Mouse (Mus musculus) heart, postnatal 0 days (tissue): Measurements from ENCODE around the gene Ell3. TPM values are rescaled to one million over a fixed set of nuclear protein-coding genes. Genes with fewer than 3 reads are reported as not detected.
A peak's percentile ranks its signal among the peaks of the same experiment; 100 is the strongest.

Source experiments
- ATAC-seq: fragments of 200-750 bp; cut with Nextera tagmentation; 2 replicates; pipeline ENCODE4 v1.8.0; 2017; ENCODE audit warnings: low read depth, moderate number of reproducible peaks, moderate library complexity; ENCODE audit not compliant: insufficient read depth
- DNase-seq: peaks from one replicate; pipeline ENCODE4 v3.0.0-alpha.2; 2016; ENCODE audit warnings: low spot score
- H3K27ac ChIP-seq: fragments of 300-500 bp; sonication (generic); 2 replicates; pipeline ENCODE4 v1.5.1; 2014; ENCODE audit warnings: low read depth, mild to moderate bottlenecking
- H3K27me3 ChIP-seq: fragments of 300-500 bp; sonication (generic); 2 replicates; pipeline ENCODE4 v1.6.1; 2014; ENCODE audit warnings: low read length, mixed read lengths; ENCODE audit not compliant: control insufficient read depth, insufficient read depth
- H3K36me3 ChIP-seq: fragments of 300-500 bp; sonication (generic); replicated peaks from 2 replicates; pipeline ENCODE4 v1.6.1; 2014; ENCODE audit warnings: low read length, mixed read lengths; ENCODE audit not compliant: control insufficient read depth, insufficient read depth
- H3K4me1 ChIP-seq: fragments of 300-500 bp; sonication (generic); 2 replicates; pipeline ENCODE4 v1.6.1; 2014; ENCODE audit warnings: antibody characterized with exemption; ENCODE audit not compliant: control insufficient read depth, insufficient read depth
- H3K4me2 ChIP-seq: fragments of 300-500 bp; sonication (generic); 2 replicates; pipeline ENCODE4 v1.6.1; 2014; ENCODE audit warnings: low read depth, mild to moderate bottlenecking, low read length, moderate library complexity
- H3K4me3 ChIP-seq: fragments of 300-500 bp; sonication (generic); 2 replicates; pipeline ENCODE4 v1.5.1; 2014; ENCODE audit warnings: low read depth, low read length
- H3K9ac ChIP-seq: fragments of 300-500 bp; sonication (generic); replicated peaks from 2 replicates; pipeline ENCODE4 v1.6.1; 2014; ENCODE audit warnings: low read depth, low read length, mixed read lengths
- H3K9me3 ChIP-seq: fragments of 300-500 bp; sonication (generic); replicated peaks from 2 replicates; pipeline ENCODE4 v1.6.1; 2016; ENCODE audit warnings: low read length; ENCODE audit not compliant: control insufficient read depth
- CTCF ChIP-seq: IDR thresholded peaks from 2 replicates; pipeline ENCODE4 v1.5.1; 2016; ENCODE audit warnings: antibody characterized with exemption, control low read depth, low read depth
- EP300 ChIP-seq: IDR thresholded peaks from 2 replicates; pipeline ENCODE4 v1.6.1; 2016; ENCODE audit warnings: antibody characterized with exemption, low read depth
- WGBS: fragments of 180-500 bp; shearing (Covaris S2); extraction: QIAGEN DNeasy Blood & Tissue Kit; methylation state at CpG from one replicate; pipeline ENCODE4 v1.1.7; 2014; 5-methylcytosine and 5-hydroxymethylcytosine counted together
- polyA plus RNA-seq: library from polyadenylated mRNA; unstranded; fragments of >200 nt; fragmentation: Nextera tagmentation; extraction: Ambion mirVana; gene quantifications from 2 replicates; pipeline ENCODE4 v1.2.1, GENCODE M21; 2015
- total RNA-seq: library from RNA; depleted of rRNA; stranded (reverse); fragments of >200 nt; gene quantifications from 2 replicates; pipeline ENCODE4 v1.2.3, GENCODE M21; 2014; ENCODE audit warnings: low replicate concordance

Gene Ell3
- total and polyA plus RNA-seq, 2 experiments from 2014 or later, result 0.55 TPM; not detected in 1

- no peaks in the 10 kb centered on the region for H3K27me3 ChIP-seq
- no peak overlapping the region for H3K4me3 ChIP-seq
- ATAC-seq (no peak), DNase-seq (no peak)
- TF ChIP-seq EP300, result no peak
- no peak for TF ChIP-seq CTCF
- peaks cover 27% of the 10 kb centered on the region for H3K4me1 ChIP-seq
- no peak overlapping the region for H3K27ac ChIP-seq
- no peak overlapping the region for H3K9ac ChIP-seq
- WGBS, result 83% methylated on average over 4 of the region's 4 CpGs
- no peak overlapping the region for H3K4me2 ChIP-seq
- H3K36me3 ChIP-seq, result peaks cover 2% of the 10 kb centered on the region; the same call in 1 of the 2 replicates
- no peaks in the 10 kb centered on the region for H3K9me3 ChIP-seq
Measured at GRCm38 (mm10) chr2:121446506-121446905, 2.4 kb upstream of the Ell3 start.

- H3K27ac ChIP-seq, result no peak overlapping the region
- peaks cover 20% of the 10 kb centered on the region for H3K4me1 ChIP-seq
- WGBS, result 69% methylated on average over 3 of the region's 3 CpGs
- H3K4me2 ChIP-seq, result no peak overlapping the region
- H3K9ac ChIP-seq, result no peak overlapping the region
- no peaks in the 10 kb centered on the region for H3K27me3 ChIP-seq
- H3K36me3 ChIP-seq, result no peaks in the 10 kb centered on the region
- no peaks in the 10 kb centered on the region for H3K9me3 ChIP-seq
- TF ChIP-seq CTCF, result no peak
- no peak for TF ChIP-seq EP300
- DNase-seq, result no peak
- no peak for ATAC-seq
- no peak overlapping the region for H3K4me3 ChIP-seq
Measured at GRCm38 (mm10) chr2:121445117-121445516, 1.0 kb upstream of the Ell3 start.

GRCm38 (mm10) chr2:121443068-121443349 lies 1.1 kb downstream of the Ell3 start:
- 16% methylated on average over 8 of the region's 8 CpGs for WGBS
- Histone ChIP-seq H3K36me3 (peaks cover 19% of the 10 kb centered on the region), H3K27me3 (no peaks in the 10 kb centered on the region), H3K4me3 (peak overlapping the region; percentile 51), H3K4me2 (peak overlapping the region; percentile 88), H3K4me1 (peaks cover 19% of the 10 kb centered on the region), H3K27ac (no peak overlapping the region), H3K9ac (peak overlapping the region; percentile 18; the same call in 1 of the 2 replicates), H3K9me3 (no peaks in the 10 kb centered on the region)
- no peak for TF ChIP-seq CTCF
- no peak for TF ChIP-seq EP300
- no peak for DNase-seq
- no peak for ATAC-seq

GRCm38 (mm10) chr2:121442259-121443067 lies 1.6 kb downstream of the Ell3 start:
- Histone ChIP-seq H3K27ac (no peak overlapping the region), H3K4me1 (peaks cover 13% of the 10 kb centered on the region), H3K9ac (peak overlapping the region; percentile 18; the same call in 1 of the 2 replicates), H3K4me3 (peak overlapping the region; percentile 51), H3K36me3 (peaks cover 25% of the 10 kb centered on the region), H3K4me2 (peak overlapping the region; percentile 88), H3K9me3 (no peaks in the 10 kb centered on the region), H3K27me3 (no peaks in the 10 kb centered on the region)
- TF ChIP-seq EP300 (no peak), CTCF (no peak)
- 2% methylated on average over 30 of the region's 30 CpGs for WGBS
- peak; percentile 51 for DNase-seq
- ATAC-seq, result peak; percentile 68; the same call in 1 of the 2 replicates

GRCm38 (mm10) chr2:121441800-121442199 lies 2.3 kb downstream of the Ell3 start:
- Histone ChIP-seq H3K36me3 (peaks cover 31% of the 10 kb centered on the region), H3K9ac (0 out of 2 replicates have a peak overlapping the region, but pooled peaks have one; percentile 10), H3K27ac (no peak overlapping the region), H3K27me3 (no peaks in the 10 kb centered on the region), H3K4me2 (peak overlapping the region; percentile 88), H3K4me1 (peaks cover 13% of the 10 kb centered on the region), H3K9me3 (no peaks in the 10 kb centered on the region), H3K4me3 (peak overlapping the region; percentile 51)
- TF ChIP-seq EP300, result no peak
- no peak for TF ChIP-seq CTCF
- WGBS, result 16% methylated on average over 11 of the region's 11 CpGs
- DNase-seq (no peak), ATAC-seq (peak; percentile 24; the same call in 1 of the 2 replicates)
